Comparison of ENCODE assay signal across 12 mouse cellular contexts in genomic region chr3:65919016-65919415, GRCm38 (mm10).
"Had no signal": no experiment of that assay in that cellular context is flagged by ENCODE, and none has a peak within 500 bp of the region (broad histone marks: within the 10 kb centered on the region; RNA-seq: fewer than 3 reads in every experiment).

No protein-coding gene starts in this region.

- DNase-seq: retina, postnatal 1 day; right cerebral cortex, adult 18-20 months; right cerebral cortex, postnatal 14 days; right cerebral cortex, postnatal 25 days; right cerebral cortex, postnatal 4 days; spleen, adult 18-20 months; thymus, adult 18-20 months; thymus, adult 2 months; thymus, postnatal 14 days; thymus, postnatal 25 days; thymus, postnatal 36 days; thymus, postnatal 4 days had no signal
